Mouse (Mus musculus) central nervous system, embryonic 18 days (tissue): ENCODE results near the gene Olfr720. TPM values are rescaled to one million over a fixed set of nuclear protein-coding genes. Genes with fewer than 3 reads are reported as not detected.

Experiments
- polyA plus RNA-seq: library from polyadenylated mRNA; depleted of rRNA; stranded (reverse); fragments of >200 nt; gene quantifications from 2 replicates; pipeline ENCODE4 v1.2.3, GENCODE M21; 2012; rRNA removed

Gene Olfr720
- not detected in 2 replicates for polyA plus RNA-seq

GRCm38 (mm10) chr14:14186738-14187137, at the start of gene Olfr720:
Gene Olfr720 (minus strand): TSS chr14:14186838.

Other genes starting within 250 kb of the Olfr720 start
- 15.2 and 15.5 TPM in 2 replicates for gene Atxn7, start 225.4 kb downstream of the Olfr720 start, polyA plus RNA-seq
- 120 and 126 TPM in 2 replicates for gene Thoc7, start 225.0 kb downstream of the Olfr720 start, polyA plus RNA-seq
- 126 TPM in 2 replicates for gene Psmd6, start 65.9 kb downstream of the Olfr720 start, polyA plus RNA-seq
- not detected in 2 replicates for gene Olfr31, start 136.0 kb upstream of the Olfr720 start, polyA plus RNA-seq
- 9.2 and 10.8 TPM in 2 replicates for gene Il3ra, start 159.4 kb upstream of the Olfr720 start, polyA plus RNA-seq
- not detected in 2 replicates for gene Olfr721-ps1, start 214.5 kb upstream of the Olfr720 start, polyA plus RNA-seq